Mouse (Mus musculus): ENCODE measurements around the gene Casp8.
"Not testable (repeated sequence)": the region's sequence is repeated elsewhere in the genome, so short reads cannot be mapped to it uniquely, and the experiment has no call there.

Casp8 gene

DNA sequence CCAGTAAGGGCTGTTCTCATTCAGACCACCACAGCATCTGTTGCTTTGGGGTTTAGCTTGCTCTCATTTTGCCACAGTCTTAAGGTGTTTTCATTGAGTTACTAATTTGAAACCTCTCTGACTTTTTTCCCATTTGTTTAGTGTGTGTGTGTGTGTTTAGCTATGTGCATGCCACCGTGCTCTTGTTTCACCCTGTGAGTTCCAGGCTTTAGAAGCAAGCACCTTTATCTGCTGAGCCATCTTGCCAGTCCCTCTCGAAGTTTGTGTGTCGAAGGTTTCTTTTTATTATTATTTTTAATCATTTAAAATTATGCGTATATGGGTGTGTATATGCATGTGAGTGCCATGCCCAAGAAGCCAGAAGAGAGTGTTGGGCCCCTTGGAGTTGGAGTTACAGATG is 3.7 kb downstream of the Casp8 start:
- DNase-seq (ENCODE audit: low read depth, low spot score), result no peak

DNA sequence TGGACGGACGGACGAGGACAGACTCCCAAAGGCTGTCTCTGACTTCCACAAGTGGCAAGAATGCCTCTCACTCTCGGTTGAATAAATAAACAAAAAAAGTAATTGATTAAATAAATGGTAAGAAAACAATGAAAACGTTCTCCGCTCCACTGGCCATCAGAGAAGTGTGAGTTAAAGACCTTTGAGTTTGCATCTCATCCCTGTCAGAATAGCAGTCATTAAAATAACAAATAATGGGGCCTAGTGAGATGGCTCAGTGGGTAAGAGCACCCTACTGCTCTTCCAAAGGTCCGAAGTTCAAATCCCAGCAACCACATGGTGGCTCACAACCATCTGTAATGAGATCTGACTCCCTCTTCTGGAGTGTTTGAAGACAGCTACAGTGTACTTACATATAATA is 5.5 kb downstream of the Casp8 start:
- DNase-seq (ENCODE audit: low read depth, low spot score), result not testable (repeated sequence)

DNA sequence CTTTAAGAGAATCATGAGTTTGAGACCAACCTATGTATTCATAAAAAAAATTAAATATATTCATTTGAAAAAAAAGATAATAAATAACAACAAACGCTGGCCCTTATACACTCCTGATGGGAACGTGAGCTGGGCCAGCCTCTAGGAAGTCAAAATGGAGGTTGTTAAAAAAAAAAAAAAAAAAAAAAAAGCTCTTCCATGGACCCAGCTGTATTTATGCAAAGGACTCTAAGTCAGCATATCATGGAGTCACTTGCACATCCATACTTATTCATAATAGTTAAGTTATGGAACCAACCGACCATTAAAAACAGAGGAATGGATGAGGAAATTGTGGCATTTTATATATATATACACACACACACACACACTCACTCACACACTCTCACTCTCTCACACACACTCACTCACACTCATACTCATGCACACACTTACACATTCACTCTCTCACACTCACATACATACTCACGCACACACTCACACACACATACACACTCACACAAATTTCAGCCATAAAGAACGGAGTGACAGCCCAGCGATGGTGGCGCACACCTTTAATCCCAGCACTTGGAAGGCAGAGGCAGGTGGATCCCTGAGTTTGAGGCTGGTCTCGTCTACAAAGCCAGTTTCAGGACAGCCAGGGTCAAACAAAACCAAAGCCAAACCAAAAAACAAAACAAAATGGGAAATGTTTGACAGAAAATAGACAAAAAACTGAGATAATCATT is 6.5 kb downstream of the Casp8 start:
- no peak for DNase-seq (ENCODE audit: low read depth, low spot score)

DNA sequence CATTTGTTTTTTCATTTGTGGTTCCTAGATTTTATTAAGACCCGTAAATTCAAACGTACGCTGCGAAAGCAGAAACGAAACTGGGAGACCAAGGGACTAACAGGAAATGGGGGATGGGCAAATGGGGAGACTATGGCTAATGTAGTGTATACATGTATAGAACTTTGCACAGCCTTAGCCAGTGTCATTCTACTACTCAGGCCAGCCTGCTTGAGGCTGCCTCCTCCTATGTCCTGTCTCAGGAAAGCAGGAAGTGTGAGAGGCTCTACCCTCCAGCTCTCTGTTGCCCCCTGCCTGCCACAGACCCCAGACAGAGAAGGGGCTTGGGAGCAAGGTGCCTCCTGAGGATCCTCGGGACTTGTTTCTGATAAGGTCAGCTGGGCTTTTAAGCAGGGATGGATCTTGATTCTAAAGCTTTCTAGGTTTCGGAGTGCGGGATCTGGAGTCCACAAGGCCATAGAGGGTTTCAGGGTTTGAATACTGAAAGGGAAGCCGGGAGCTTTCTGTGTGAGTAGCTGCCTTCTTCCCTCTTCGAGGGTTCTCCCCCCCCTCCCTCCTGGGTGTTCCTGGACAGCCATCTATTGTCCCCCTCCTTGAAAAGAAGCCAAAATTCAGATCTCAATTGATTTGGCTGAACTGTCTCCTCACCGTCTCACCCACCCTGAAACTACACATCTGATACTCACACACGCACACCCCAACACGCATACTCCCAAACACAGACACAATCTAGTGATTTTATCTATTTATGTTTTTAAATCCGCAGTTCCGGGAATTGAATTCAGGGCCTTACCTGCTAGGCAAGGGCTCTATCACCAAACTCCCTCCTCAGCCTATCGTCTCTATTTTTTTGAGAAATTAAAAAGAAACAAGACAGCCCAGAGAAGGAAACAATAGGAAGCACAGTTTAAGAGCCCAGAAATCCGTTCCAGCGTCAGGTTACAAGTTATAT is 7.4 kb downstream of the Casp8 start:
- DNase-seq (ENCODE audit: low read depth, low spot score), result no peak

DNA sequence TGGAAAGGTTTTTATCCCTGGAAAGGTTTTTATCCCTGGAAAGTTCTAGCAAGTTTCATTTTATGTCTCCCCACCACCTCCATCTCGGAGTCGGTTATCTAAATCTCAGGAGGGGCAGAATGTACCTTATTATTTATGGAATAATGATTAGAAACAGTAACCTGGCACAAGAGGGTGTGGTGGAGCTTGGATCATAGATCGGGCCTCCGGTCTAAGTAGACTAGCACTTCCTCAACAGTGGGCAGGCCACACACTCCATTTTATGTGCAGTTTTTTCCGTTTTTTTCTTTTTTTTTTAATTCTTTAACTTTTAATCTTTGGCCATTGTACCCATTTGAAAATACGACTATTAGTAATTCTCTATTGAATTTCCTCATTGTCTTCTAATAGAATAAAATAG is 8.4 kb downstream of the Casp8 start:
- DNase-seq (ENCODE audit: low read depth, low spot score), result no peak

DNA sequence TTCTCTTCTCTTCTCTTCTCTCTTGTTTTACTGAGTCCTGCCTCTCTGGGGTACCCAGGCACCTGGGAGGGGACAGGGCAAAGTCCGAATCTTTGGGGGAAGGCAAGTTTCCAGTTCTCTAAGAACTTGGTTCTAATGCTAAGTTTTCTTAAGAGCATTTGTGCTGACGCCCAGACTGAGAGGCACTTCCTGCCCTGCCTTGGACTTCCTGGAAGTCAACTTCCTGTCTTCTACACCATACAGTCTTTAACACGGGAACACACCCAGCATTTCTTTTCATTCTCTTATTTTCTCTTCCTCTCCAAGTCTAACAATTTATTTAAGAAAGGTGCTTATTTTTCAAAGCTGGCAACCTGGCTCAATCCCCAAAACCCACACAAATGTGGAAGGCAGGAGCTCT is 11.5 kb downstream of the Casp8 start:
- DNase-seq (ENCODE audit: low read depth, low spot score), result no peak

DNA sequence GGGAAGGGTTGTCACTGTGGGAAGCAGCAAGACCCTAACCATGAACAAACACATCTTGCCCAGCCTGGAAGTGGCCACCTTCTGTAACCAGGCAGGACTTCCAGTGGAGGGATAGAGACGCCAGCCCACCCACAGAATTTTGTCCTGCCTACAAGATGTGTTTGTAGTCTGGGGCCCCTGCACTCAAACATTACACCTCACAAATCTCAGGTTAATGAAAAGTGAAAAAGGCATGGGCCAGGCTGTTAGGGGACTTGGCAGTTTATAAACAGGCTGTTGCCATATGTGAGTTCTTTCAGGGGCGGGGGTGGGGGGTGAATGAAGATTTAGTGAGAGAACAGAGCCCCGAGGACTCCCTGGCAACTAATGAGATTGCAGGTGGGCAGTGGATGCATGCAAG is 31.1 kb downstream of the Casp8 start:
- DNase-seq (ENCODE audit: low read depth, low spot score), result no peak

DNA sequence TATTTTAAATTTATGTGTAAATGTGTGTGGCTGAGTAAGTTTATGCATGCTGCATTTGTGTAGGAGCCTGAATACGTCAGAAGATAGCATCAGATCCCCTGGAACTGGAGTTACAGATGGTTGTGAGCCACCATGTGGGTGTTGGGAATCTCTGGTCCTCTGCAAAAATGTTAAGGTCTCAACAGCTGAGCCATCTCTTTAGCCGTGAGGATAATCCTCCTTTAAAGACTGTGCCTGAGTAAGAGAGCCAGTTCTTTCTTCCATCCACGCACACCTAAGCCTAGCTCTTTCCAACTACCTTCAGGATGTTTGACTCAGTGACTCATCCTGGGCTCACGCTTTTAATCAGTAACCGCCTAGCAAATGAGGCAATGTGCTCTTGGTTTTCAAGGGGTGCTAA is 35.6 kb downstream of the Casp8 start:
- DNase-seq (ENCODE audit: low read depth, low spot score), result no peak

DNA sequence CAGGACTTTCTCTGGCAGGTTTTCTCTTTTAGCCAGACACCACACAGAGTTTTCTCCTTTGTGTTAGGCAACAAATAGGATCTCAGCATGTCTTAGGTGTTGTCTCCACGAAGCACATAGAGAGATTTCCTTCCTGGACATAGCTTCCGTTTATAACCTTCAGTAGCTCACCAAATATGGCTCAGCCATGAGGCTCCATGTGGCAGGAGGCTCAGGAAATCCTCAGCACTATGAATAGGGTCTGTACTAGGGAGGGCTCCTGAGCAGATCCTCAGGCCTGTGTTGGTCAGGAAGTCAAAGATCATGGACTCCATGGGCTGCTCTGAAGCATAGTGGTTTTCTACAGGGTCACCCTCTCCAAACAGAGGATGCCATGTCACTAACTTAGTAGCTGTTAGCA is 37.0 kb downstream of the Casp8 start:
- DNase-seq (ENCODE audit: low read depth, low spot score), result no peak

DNA sequence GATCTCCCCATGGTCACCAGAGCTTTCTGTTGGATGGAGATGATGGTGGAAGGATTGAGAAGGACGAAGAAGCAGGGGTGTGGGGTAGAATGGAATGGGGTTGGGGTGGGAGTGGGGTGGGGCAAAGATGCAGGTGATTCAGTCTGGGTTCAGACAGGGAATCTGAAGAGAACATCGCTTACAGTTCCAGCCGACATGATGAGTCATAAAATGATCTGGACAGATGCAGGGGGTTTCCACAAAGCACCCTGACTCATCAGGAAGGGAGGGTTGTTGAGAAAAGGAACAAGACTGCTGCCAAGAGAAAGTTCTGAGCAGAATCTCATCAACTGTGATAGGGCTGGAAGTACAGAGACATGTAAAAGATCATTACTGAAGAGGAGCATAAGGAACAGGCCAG is 61.6 kb downstream of the Casp8 start:
- DNase-seq (ENCODE audit: low read depth, low spot score), result not testable (repeated sequence)

DNA sequence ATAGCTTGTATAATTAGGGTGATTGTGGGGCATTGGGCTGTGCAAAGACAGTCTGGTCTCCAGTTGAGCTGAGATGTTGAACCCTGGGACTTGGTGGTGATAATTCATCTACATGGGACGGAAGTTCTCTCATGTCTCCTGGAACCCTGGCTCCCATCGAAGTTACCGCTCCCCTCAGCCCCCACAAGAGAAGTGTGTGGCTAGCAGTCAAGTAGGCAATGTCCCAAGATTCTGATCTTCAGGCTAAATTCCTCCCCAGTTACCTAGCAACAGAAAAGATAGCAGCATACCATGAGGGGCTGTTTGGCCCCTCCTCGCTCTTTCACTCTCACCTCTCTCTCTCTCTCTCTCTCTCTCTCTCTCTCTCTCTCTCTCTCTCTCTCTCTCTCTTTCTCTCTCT is 64.0 kb downstream of the Casp8 start:
- DNase-seq (ENCODE audit: low read depth, low spot score), result not testable (repeated sequence)

DNA sequence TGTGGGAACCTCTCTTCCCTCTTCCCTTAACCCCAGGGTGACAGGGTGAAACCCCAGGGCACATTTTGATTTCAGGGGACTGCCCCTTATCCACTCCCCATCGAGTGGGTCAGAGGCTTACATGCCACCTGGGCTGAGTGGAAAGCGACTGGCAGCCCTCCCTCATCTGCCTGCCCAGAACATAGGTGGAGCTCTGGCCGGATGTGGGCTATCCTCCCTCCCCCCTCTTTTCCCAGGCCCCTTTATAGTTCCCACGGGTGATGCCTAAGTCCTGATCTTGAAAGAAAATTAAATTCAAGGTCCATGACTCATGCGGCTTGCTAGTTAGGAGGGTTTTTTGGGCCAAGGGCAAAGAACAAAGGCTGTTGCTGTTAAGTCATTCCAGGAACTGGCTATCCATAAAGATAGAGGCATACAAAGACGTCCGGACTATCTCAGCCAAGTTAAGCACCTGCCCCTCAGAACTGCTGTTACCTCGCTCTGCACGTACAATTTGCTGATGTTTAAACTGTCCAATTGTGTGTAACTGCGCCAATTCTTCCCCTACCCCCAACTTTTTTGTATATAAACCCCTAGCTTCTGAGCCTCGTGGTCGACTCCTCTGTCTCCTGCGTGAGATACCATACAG is 64.7 kb downstream of the Casp8 start:
- not testable (repeated sequence) for DNase-seq (ENCODE audit: low read depth, low spot score)

DNA sequence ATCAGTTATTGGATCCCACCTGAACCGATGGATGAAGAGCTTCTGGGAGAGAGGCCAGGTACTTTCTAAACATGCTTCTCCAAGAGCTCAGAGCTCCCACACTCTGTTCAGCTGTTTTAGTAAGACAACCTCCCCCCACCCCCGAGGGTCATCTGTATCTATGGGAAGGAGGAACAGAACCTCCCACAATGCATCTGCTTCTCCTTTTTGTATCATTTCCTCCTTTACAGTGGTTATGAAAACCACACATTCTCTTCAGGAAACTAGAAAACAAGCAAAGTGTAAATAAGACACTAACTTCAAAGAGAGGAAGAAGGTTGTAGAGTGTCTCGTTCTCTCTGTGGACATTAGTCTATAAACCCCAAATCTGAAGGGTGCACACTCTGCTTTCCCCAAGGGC is 65.4 kb downstream of the Casp8 start:
- DNase-seq (ENCODE audit: low read depth, low spot score), result not testable (repeated sequence)

DNA sequence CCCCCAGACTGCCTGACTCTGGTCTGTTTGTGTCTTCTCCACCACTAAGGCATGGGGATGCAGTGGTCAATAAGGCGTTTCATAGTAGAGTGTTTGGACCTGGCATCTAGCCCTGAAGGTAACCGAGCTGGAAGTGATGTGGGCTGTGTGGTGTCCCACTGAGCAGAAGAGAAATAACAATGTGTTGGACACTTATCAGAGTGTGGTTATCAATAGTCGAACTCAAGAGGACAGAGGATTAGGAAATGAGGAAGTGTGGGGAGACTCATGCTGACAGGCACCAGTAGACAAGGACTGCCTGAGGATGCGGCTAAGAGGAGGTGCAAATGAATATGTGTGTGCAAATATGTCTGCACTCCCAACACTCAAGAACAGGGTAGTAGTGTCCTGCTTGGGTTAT is 81.3 kb downstream of the Casp8 start:
- not testable (repeated sequence) for DNase-seq (ENCODE audit: low read depth, low spot score)

DNA sequence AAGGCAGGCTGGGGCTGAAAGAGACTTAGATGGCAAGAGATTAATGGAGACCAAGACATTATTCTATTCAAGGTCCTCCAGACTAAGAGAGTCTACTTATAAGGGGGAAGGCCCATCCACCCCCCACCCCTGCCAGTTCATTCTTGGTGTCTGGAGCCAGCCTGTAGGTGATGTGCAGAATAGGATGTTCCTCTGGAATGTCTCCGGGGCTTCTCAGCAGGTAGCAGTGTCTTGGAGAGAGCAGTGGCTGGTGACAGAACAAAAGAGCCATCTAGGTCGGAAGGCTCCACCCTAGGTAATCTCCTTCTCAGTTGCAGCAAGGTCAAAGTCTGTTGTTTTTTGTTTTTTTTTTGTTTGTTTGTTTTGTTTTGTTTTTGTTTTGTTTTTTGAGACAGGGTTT is 84.1 kb downstream of the Casp8 start:
- not testable (repeated sequence) for DNase-seq (ENCODE audit: low read depth, low spot score)

DNA sequence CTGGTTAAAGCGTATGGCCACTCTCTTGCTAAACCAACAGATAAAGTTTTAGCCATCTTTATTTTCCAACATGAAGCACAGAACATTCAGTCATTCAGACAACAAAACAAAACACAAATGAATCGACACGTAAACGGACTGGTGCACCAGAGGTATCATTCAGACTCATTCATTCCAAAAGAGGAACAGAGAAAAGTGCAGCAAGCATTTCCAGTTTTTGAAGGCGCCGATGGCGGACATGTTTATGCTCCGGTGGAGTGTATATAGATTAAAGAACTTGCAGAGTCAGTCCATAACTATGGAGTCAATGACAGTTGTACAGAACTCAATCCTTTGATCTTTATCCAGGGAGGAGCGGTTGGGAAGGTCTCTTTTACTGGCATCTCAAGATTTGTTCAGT is 88.1 kb downstream of the Casp8 start:
- not testable (repeated sequence) for DNase-seq (ENCODE audit: low read depth, low spot score)

DNA sequence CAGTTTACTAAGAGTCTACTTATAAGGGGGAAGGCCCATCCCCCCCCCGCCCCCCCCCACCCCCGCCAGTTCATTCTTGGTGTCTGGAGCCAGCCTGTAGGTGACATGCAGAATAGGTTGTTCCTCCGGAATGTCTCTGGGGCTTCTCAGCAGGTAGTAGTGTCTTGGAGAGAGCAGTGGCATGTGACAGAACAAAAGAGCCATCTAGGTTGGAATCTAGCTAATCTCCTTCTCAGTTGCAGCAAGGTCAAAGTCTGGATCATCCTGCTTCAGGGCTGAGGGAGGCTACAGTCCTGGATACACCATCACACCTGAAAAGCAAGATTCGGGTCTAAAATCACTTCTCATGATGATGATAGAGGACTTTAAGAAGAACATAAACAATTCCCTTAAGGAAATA is 90.5 kb downstream of the Casp8 start:
- DNase-seq (ENCODE audit: low read depth, low spot score), result no peak

DNA sequence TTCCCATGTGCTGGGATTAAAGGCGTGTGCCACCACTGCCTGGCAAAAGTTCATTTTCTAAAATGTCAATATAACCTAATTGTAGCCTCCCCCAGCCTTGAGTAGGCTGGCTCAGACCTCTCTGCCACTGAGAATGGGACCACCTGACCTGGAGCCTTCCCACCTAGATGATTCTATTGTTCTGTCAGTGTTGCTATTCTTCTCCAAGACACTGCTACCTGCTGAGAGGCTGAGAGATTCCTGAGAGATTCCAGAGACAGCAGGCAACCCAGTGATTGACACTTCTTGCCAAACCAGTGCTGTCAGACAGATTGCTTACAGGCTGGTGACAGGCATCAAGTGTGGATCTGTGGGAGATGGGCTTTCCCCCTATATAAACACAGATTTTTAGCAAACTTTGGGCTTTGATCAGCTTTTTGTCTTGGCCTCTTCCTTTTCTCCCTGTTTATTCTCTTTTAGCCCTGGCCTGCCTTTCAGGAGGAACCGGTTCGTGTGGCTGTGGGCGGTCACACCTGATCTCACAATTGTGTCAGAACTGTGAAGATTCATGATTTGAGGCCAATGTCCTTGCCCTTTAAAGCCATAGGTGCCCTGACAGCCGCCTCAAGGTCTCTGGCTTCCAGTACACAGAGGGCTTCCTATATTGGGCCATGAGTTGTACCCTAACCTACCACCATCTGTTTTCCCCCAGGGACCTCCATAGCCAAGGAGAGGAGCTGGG is 94.8 kb downstream of the Casp8 start:
- no peak for DNase-seq (ENCODE audit: low read depth, low spot score)

DNA sequence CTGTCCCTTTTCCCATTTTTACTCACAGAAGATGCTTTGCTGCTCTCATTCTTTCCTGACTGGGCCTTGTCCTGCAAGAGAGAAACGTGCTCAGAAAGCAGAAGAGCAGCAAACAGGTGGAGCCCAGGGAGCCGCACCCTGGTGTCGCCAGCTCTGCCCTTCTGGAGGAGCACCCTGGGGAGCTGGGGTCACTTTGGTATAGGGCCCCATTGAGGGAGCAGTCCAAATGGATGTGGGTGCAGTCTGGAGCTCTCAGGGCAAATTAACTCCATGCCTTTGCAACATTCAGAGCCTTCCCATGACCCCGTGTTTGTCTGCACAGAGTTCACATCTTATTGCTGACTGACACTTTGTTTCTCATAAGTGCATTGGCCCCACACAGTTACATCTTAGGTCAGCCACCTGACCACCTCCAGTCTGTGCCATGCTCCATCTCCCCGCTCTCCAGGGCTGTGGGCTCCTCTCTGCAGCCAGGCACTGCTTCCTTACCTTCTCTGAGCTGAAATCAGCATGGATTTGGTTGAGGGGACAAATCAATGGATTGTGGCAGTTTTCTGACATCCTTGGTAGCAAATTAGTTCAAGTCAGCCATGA is 95.6 kb downstream of the Casp8 start:
- DNase-seq (ENCODE audit: low read depth, low spot score), result not testable (repeated sequence)

DNA sequence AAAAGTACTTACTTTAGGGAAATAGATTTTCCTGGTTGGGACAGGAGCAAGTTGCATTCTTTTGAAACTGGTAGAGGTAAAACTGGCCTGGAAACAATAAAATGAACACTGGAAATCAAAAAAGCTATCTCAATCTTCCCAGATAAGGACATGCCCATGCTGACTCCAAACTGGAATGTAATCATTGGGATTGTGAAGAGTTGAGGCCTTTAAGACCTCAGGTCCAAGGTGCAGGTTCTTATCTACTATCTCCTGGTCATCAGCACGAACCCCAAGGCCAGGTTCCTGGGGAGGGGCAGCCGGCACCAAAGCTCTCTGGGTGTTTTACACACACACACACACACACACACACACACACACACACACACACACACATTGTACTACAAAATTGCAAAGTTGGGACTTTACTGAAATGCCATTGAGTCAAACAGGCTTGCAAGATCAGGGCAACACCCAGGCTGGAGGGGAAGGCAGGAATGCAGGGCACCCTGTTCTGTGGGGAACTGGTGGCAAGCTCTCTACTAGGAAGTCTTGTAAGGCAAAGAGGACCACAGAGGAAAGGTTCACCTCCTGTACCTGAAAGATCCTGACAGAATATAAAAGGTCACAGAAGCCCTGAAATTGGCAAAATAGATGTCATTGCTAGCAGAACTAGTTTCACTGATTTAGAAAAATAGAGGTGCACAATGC is 96.5 kb downstream of the Casp8 start:
- DNase-seq (ENCODE audit: low read depth, low spot score), result not testable (repeated sequence)

DNA sequence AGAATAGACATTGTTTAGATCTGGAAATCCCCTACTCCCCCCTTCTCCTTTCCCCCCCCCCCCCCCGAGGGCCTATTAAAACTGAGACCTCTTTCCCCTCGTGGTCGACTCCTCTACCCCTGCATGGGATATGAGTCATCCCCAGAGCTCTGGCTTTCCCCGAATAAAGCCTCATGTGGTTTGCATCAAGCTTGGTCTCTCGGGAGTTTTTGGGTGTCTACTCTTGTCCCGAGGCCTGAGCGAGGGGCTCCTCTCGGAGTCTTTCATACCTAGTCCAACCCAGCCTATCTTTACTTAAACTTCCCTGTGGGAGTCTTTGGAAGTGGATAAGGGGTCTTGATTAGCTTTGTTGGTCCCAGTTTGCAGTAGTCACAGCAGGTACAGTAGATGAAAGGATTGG is 97.2 kb downstream of the Casp8 start:
- not testable (repeated sequence) for DNase-seq (ENCODE audit: low read depth, low spot score)

Data from retina, adult 2 months (tissue).